Mouse (Mus musculus) frontal cortex, adult (tissue): ENCODE measurements around the gene Shtn1.

Experiments used
- ATAC-seq: cut with Nextera tagmentation; 2 replicates; pipeline ENCODE4 v1.9.2; 2017; ENCODE audit warnings: mild to moderate bottlenecking, moderate library complexity, mixed read lengths; ENCODE audit not compliant: low TSS enrichment

Shtn1 gene

DNA sequence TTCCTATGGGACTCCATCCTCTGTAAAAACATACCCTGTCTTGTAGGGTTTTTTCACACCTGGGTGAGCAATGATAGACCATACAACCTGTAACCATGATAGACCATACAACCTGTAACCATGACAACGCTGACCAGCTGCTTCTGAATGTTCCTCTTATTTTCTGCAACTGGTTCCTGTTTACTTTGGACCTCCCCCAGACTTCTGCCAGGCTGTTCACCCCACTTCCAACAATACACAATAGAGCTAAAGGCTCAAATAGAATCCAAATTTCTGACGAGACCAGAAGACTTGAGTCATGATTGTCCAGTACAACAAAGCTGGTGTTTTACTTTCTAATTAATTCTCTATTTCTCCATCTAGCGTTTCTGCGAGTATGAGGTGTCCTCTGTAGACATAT is 23.8 kb downstream of the Shtn1 start:
- peak; percentile 41; the same call in 1 of the 2 replicates for ATAC-seq

DNA sequence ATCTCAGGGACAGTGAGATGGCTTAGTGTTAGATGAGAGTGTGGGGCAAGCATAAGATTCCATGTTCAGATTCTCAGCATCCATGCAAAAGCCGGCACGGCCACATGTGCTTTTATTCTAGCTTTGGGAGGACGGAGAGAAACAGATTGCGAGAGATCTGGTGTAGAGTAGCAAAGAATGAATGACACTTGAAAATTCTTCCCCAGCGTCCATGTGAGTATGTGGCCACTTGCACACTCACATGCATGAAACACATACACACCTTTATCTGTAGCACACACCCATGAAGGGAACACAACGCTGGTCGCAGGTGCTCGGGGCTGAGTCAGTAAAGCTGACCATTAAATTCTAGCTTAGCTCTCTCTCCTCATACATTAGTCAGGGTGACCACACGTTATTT is 24.3 kb downstream of the Shtn1 start:
- ATAC-seq: no peak

DNA sequence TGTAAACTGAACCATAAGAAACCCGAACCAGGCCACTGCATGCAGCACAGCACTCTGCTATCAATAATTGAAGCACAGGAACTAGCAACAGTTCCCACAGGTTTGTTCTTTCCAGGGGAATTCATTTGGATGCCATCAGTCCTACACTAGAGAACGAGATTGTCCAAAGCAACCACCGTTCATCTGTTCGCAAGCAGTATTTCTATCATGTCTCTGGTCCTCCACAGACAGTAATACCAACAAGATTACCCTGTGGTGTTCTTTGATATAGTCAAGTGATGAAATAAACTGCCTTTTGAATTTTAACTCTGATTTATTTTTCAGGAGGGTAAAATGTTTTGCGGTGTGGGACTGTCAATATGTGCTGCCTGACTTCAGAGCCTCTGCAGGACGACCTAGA is 27.0 kb downstream of the Shtn1 start:
- no peak for ATAC-seq

DNA sequence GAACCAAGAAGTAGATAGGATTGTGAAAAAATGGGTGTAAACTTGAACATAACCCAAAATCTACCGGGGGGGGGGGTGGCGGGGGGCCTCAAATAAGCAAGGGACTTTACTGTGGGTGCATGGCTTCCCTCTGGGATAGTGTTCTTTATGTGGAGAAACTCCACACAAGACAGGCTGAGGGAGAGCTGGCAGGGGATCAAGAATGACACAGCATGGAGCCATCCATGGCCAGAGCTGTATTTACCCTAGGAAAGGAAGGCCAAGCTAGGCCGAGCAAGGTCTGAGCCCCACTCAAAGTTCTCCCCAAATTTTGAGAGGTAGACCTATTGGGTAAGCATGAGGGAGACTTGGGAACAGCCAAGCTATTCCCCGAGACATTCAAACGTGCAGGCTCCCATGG is 28.4 kb downstream of the Shtn1 start:
- no peak for ATAC-seq

DNA sequence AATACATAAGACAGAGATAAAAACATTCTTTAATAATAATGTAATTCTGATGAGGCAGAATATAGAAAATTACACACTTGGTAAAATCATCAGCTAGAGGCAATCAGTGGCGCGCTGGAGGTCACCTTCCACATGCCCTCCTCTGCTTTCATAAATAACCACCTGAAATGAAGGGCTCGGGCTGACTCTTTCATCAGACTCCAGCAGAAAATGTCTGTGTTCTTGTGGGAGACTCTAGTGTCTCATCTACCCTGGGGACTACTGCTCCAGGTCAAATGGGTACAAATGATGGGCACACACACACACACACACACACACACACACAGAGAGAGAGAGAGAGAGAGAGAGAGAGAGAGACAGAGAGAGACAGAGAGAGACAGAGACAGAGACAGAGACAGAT is 34.8 kb downstream of the Shtn1 start:
- ATAC-seq: no peak

DNA sequence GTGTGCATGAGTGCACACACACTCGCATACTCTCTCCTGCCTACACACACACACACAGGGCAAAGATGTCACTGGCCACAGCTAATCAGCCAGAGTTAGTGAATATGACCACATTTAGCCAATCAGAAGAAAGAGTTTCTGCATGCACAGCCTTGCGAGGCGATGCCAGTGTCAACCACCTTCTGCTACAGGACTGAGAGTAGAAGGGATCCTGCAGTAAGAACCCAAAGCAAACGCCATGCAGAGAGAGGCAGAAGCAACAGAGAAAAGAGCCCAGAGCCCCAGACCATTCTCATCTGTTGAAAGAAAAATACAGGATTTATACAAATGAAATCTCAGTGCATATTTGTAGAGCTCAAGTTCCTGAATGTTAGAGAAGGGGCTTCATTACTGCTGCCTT is 37.1 kb downstream of the Shtn1 start:
- no peak for ATAC-seq

DNA sequence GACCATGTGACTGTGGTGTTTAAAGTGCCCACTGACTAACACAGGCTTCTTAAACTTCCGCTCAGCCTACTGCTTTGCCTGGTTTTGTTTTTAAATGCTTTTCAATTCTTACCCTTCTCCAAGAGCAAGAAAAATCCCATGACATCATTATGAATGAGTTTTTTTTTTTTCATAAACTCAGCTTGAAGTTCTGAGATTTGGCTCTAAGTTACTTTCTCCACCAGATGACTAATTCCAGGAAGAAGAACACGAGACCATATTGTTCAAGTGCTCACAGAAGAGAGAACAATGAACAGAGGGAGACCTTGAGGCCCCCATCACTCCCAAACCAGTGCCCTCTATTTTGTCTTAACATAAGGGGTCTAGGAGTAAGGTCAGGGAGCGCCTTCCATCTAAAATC is 39.1 kb downstream of the Shtn1 start:
- no peak for ATAC-seq

DNA sequence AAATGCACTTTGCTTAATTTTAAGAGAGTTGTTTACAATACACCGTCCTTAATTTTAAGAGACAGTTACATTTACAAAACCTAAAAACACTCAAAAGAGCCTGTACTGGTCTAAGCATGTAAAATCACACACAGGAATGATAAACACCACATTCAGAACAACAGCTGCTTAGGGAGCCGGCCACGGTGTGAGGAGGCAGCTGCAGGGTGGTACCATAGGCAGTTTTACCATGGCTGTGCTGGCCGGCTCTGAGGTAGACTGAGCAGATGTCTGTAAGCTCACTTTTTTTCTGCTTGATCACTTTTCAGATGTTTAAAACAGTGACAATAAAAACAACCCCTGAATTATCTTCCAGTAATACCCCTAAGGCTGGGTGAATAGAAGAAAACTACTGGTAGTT is 42.7 kb downstream of the Shtn1 start:
- no peak; the same call in 1 of the 2 replicates for ATAC-seq

DNA sequence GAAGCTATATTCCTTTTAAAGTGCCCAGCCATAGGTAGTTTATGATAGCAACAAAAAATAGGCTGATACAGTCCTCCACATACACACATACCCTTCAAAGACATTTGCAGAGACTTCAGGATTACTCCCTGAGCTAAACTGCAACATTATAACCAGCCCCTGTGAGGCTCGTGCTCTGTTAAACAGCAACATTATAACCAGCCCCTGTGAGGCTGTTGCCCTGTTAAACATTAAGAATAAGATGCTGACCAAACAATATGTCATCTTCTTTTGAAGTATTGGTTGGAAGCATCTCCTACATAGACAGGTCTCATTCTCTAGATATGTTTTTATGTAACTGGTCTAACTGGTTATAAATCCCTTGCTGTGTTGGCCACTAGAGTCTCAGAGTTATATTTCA is 45.7 kb downstream of the Shtn1 start:
- no peak for ATAC-seq

DNA sequence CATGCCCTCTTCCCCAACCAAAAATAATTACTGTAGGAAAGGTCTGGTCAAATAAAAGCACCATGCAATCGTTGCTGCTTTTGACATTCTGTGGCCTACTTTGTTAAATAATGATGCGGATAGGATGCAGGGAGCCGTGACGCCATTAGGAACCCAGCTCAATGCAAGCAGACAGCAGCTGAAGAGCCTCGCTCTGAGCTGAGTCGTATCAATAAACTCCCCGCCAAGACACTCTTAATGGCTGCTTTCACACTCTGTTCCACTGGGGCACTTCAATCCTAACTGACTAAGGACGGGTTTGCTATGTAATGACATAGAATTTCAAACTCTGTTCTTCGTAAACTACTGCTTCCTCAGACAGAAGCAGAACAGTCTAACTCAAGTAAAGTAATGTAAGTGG is 46.9 kb downstream of the Shtn1 start:
- ATAC-seq: no peak

DNA sequence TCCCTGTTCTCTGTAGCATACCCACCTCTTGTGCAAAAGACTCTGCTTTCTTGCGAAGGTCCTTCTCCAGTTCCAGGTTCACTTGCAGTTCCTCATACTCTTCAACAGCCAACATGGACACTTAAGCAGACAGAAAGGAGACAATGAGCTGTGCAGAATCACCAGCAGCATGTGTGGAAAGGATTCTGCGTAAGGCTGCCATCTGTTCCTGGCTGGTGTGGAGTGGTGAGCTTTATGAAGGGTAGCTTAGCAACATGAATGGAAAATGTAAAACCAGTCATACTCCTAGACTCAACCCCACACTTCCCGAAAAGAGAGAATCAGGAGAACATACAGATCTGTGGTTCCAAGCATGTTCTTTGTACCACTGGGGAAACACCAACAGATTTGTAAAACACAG is 47.8 kb downstream of the Shtn1 start:
- ATAC-seq: peak; percentile 99

DNA sequence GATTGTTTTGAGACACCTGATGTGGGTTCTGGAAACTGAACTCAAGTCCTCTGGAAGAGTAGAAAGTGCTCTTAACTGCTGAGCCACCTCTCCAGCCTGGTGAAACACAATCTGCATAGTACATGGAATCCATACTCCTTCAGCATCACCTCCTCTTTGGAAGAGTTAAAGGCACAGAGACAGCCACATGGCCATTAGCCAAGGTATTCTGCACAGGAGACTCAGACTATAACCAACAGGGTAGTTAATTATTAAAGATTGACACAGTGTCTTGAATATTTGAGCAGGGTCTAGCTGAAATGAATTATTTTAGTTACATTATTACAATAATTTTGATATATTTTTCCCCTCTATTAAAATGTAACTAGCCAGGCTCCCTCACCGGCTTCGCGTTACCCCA is 52.0 kb downstream of the Shtn1 start:
- no peak for ATAC-seq

DNA sequence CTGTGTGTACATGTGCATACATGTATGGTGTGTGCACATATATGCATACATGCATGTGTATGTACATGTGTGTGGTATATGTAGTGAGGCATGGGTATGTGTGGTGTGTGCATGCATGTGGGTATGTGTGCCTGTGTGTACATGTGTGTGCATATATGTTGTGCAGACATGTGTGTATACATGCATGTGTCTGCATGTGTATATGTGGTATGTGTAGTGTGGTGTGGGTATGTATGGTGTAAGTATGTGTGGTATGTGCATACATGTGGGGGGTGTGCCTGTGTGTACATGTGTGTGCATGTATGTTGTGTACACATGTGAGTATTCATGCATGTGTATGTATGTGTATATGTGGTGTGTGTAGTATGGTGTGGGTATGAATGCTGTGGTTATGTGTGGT is 54.3 kb downstream of the Shtn1 start:
- ATAC-seq: no peak

DNA sequence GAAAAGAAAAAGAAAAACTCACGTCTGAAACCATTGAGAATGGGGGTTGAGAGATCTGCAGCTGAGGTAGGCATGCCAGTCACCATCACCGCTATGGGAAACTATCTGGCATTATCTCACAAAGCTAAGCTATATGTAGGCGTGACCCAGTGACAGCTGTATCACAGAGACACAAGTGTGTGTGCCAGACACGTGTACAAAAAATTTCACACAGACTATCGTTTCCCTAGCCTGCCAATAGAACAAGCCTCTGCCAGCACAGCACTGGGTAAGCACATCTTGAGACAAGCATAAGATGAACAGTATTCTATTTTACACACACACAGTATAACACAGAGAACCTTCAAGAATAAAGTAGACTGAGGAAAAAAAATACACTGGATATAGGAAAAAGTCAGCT is 65.1 kb downstream of the Shtn1 start:
- ATAC-seq: peak; percentile 52

DNA sequence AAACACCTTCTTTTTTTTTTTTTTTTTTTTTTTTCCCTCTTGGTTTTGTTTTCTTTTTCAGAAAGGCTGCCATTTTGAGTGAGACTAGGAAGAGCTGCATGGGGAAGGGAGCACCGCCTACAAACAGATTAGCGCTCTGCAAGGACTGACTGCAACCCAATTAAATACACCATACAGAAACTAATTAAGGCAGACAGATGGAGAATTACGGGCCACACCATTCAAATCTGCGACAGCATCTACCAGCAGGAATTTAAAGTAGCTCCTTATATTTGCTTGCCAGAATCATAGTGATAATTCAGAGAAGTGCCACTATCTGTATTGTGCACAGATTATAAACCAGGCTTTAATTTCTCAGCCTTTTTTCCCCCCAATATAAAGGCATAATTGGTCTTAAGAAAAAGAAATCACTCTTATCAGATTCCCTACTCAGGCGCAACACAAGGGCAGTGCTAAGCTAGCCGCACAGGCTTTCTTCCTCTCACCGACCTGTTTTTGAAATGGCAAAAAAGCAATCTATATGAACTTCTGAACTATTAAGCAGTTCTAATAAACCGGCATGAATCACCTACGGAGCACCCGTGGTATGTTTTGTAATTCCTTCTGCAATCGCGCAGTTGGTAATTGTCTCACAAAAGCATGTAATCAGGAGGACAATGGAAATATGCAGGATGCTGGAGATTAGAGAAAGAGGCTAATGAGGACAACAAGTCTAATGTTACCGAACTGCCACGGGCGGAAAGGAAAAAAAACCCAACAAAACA is 69.1 kb downstream of the Shtn1 start:
- ATAC-seq: peak; percentile 82

DNA sequence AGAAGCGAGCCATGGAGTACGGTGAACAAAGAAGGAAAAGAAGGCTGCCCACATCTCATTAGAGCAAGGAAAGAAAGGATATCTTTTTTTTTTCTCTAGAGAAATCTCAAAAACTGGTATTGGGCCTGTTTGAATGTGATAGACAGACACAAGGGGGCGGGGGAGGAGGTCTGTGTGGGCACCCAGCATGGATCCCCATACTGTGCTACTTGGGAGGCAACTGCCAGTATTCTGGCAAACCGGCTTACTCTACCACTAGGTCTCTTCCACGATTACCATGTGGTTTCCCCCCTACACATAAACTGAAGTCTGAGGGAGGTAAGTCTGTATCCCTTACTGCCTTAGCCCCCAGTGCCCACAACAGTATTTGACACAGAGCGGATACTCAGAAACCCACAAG is 73.1 kb downstream of the Shtn1 start:
- no peak for ATAC-seq

DNA sequence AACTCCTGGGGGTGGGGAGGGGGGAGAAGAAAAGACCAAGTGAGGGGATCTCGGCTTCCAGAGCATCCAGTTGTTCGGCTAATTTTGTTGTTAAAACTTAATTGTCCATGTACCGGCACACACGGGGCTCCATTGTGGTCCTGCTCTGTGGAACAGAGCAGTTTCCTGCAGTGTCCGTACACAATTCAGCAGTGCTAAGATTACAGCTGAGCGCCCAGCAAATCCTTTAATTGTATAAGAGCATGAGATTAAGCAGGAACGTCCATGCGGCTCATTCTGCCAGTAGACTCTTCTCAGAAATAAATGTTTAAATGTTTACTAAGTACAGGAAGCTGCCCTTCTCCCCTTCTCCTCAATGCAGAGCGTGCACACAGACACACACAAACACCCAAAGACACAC is 94.3 kb downstream of the Shtn1 start:
- no peak for ATAC-seq

DNA sequence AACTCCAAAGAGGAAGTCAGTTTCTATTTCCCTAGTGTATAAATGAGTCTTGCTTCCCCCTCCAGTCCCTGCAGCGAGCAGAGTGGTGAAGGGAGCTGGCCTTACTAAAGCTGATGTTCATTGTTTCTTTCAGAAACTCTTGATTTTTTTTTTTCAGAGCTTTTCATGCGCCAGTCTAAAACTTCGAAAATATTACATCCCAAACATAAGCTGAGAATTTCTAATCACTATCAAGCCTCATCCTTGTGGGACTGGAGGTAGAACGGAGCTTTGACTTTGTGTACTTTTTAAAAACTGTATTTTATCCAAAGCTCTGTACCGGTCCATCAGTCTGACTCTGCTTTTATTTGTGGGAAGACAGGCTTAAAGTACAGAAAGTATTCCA is 95.9 kb downstream of the Shtn1 start:
- ATAC-seq: no peak

DNA sequence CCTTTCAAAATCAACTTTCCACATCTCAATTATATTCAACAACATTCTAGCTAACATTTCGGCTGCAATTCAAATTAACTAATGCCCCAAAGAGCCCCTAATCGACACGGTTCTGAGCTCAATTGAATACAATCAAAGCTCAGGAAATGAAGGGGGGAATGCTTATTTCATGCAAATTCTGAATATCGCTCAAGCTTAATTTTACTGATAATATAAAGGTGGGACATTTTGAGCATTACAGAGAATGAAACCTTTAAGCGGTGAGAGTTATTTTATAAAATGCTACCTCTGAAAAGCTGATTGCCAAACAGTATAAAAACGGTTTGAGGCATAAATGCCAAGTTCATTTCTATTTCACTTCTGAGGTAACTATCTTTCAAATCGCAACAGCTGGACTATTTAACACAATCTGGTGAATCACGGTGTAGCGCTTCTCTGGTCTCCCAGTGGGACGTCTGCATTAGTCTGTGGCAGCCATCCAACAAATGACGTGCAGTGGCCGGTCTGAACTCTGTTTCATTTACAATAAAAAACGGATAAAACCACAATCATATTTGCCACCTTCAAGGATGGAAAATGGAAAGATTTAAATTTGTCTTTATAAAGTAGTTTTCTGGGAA is 96.4 kb downstream of the Shtn1 start:
- ATAC-seq: no peak

DNA sequence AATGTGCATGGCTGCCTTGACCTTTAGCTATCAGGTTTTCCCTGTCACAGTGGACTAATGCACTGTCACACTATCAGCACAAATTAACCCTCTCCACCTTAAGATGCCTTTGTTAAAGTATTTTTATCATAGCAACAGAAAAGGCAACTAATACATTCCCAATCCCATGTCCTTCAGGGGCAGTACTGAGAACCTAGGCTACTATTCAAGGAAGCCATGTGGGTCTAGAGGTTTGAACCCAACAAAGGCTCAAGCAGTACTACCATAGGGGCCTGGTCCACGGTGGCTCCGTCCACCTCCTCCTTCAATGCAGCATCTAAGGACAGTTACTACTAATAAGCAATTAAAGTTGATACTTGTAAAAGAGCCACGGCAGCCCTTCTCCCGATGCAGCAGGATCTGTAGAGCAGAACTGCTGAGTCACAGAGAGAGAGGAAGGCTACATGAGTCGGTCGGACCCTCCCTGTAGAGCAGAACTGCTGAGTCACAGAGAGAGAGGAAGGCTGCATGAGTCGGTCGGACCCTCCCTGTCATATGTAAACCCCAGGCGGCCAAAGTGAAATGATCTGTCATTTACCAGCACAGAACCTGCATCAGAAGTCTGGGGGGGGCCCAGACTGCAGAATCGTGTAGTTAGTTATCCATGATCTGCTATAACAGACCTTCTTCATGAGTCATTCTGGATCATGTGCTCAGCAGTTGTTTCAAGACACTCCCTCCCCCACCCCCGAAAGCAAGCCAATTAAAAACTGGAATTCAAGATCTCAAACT is 97.3 kb downstream of the Shtn1 start:
- ATAC-seq: peak; percentile 72

DNA sequence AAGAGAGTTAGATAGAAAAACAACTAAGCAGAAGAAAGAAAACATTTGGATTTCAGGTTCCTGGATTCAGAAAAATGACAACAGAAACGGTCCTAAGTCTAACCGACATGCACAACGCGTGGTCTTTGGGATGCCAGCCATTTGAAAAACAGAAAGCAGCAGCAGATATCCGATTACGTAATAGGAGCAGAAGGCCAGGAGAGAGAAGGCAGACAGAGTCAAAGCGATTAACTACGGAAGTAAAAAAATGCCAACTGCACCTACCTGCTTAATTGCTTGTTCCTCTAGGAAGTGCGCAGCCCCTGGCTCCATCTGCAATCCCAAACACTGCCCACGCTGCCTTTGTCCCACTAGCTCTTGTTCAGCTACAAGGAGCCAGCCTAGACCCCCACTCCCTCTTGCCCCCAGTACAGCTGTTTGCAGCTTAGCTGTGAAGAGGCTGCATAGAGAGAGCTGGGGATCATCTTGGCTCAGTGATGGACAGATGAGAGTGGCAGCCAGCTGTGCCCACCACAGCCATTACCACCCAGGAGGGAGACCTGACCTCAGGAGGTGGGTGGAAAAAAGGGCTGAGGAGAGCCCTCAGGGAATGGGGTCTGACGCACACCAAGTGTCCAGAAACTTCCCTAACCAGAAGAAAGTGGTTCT is 100.6 kb downstream of the Shtn1 start:
- ATAC-seq: no peak

DNA sequence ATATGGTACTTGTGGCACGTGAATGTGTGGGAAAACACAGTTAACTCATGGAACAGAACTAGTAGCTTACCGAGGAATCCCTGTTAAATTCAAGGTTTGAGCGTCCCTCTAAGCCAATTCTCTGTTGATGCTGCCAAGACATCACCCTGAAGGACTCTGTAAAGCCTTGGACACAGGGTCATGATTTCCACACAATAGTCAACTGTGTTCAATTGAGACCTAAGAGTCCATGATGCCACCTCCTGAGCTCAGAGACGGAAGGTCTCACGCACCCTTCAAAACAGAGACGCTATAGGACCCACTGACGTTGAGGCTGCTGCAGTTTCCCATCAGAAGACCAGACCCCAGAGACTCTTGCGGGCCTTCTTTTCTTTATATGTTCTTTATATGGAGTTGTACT is 101.8 kb downstream of the Shtn1 start:
- no peak for ATAC-seq

DNA sequence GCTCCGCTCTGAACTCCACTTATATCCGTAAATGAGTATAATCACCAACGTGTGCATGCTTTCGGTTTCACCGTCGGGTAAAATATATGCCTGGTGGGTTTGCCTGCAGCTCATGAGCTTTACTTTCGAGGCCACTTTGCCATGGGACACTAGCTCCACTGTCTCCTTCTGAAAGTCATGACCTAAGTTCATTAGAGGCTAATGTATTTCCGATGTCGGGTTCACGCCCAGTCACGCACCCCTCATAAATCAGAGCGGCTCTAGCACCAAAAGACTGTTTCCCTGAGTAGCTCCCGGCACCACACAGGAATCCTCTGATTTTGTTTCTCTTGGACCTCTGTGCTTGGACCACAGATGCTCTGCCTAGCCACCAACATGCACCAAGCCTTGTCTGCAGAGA is 105.1 kb downstream of the Shtn1 start:
- ATAC-seq: no peak
